Comparison of ENCODE assay signal across 17 mouse cellular contexts in the genomic region with DNA sequence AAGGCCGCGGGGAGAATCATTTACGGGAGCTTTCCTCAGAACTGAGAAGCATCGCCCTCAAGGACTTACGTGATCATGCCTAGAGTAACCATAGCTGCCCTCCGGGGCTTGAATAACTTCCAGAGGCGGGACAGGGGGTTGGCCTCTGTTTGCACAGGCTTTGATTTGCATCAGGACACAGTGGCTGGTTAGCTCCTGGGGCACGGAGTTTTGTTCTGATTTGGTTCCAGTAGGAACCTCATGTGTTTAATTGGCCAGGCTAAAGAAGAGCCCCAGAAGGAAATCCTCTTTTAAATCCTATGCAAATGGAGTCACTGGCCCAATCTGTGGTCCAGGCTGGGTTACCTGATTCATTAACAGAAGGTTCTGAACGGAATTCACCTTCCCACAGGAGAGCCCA. TPM values are rescaled to one million over a fixed set of nuclear protein-coding genes. Genes with fewer than 3 reads are reported as not detected.
DNase-seq lines count a peak whose midpoint lies in the region.
"Had no signal": no experiment of that assay in that cellular context is flagged by ENCODE, and none has a peak within 500 bp of the region (broad histone marks: within the 10 kb centered on the region; RNA-seq: fewer than 3 reads in every experiment).

No protein-coding gene starts in this region.

- DNase-seq in adrenal gland, postnatal 14 days: peak; percentile 14
- DNase-seq in adrenal gland, postnatal 25 days: no peak
- peak; percentile 48 to 58 for DNase-seq in spleen, adult 18-20 months
- DNase-seq in spleen, postnatal 4 days (ENCODE audit: low spot score in 2 of 2): no peak
- peak; percentile 64 for DNase-seq in ZHBTc4 (ENCODE audit: low read depth, low spot score)
- DNase-seq in cerebellum, adult 11 months: no peak
- DNase-seq in layer of hippocampus, postnatal 36 days: no peak
- DNase-seq: adrenal gland, postnatal 10 days; cerebellum, adult 9-11 months; gastrocnemius, postnatal 25 days; heart, postnatal 36 days; kidney, adult 11 months; layer of hippocampus, adult 9-11 months; liver had no signal

RNA-seq across cellular contexts. Expression of a gene that starts 16.7 kb away (rescaled TPM):
- 1.2 and 12.9 TPM in 2 replicates for total RNA-seq in adrenal gland, postnatal 14 days (2021)
- total RNA-seq in adrenal gland, postnatal 25 days (2021): 5.3 and 6.1 TPM in 2 replicates
- total RNA-seq in layer of hippocampus, postnatal 36 days (2021): not detected
- total RNA-seq: common myeloid progenitor, adult 5-6 weeks; G1E; gastrocnemius, postnatal 25 days; heart, postnatal 36 days; left cerebral cortex, adult 8-10 months had no signal

RNA-seq across cellular contexts. Expression of a gene that starts 31.9 kb away (rescaled TPM):
- total RNA-seq in adrenal gland, postnatal 14 days (2021): not detected in 2 replicates
- total RNA-seq in adrenal gland, postnatal 25 days (2021): not detected in 2 replicates
- not detected for total RNA-seq in layer of hippocampus, postnatal 36 days (2021)
- total RNA-seq: adrenal gland, postnatal 10 days; common myeloid progenitor, adult 5-6 weeks; G1E; gastrocnemius, postnatal 25 days; heart, postnatal 36 days; left cerebral cortex, adult 8-10 months had no signal

Comparison
In these comparisons a context has a peak if more than half of its experiments do, and no peak if none do; other contexts are left out.
1. DNase-seq: peak in adrenal gland, postnatal 14 days (single experiment), spleen, adult 18-20 months (2 of 2) and ZHBTc4 (single experiment); none in adrenal gland, postnatal 25 days (single experiment), spleen, postnatal 4 days (0 of 2), cerebellum, adult 11 months (single experiment) and layer of hippocampus, postnatal 36 days (0 of 2).